In genomic region chr5:42525431-42525830, GRCm38 (mm10) we compare ENCODE assay signal across 26 mouse cellular contexts.
"Had no signal": no experiment of that assay in that cellular context is flagged by ENCODE, and none has a peak within 500 bp of the region (broad histone marks: within the 10 kb centered on the region; RNA-seq: fewer than 3 reads in every experiment).

No protein-coding gene starts in this region.

- H3K36me3 ChIP-seq: heart, embryonic 10.5 days; heart, embryonic 12.5 days; hindbrain, embryonic 13.5 days; hindbrain, embryonic 15.5 days; intestine, embryonic 15.5 days; limb, embryonic 10.5 days; limb, embryonic 12.5 days; liver, embryonic 13.5 days; liver, embryonic 15.5 days had no signal

- DNase-seq: gastrocnemius, adult 2 months; gastrocnemius, postnatal 10 days; gastrocnemius, postnatal 25 days; heart, adult 18-20 months; heart, postnatal 10 days; heart, postnatal 4 days; kidney, adult 18-20 months; kidney, adult 8-10 months; kidney, postnatal 10 days; kidney, postnatal 25 days; kidney, postnatal 4 days; liver; liver, embryonic 13.5 days had no signal

- H3K27me3 ChIP-seq: heart, embryonic 12.5 days; hindbrain, embryonic 13.5 days; hindbrain, embryonic 15.5 days; intestine, embryonic 15.5 days; limb, embryonic 12.5 days; liver, embryonic 13.5 days; liver, embryonic 15.5 days had no signal

- H3K4me2 ChIP-seq: heart, embryonic 12.5 days; hindbrain, embryonic 13.5 days; hindbrain, embryonic 15.5 days; intestine, embryonic 15.5 days; limb, embryonic 12.5 days; liver, embryonic 11.5 days; liver, embryonic 13.5 days; liver, embryonic 15.5 days had no signal

- H3K4me1 ChIP-seq: heart, embryonic 10.5 days; heart, embryonic 12.5 days; hindbrain, embryonic 13.5 days; hindbrain, embryonic 15.5 days; intestine, embryonic 15.5 days; limb, embryonic 10.5 days; limb, embryonic 12.5 days; liver, embryonic 13.5 days; liver, embryonic 15.5 days had no signal

- ATAC-seq: inflammation-experienced regulatory T-cells, adult 6 months; intestine, embryonic 15.5 days; intestine, postnatal 0 days had no signal

- H3K27ac ChIP-seq: gastrocnemius, adult 2 months; heart, embryonic 10.5 days; hindbrain, embryonic 13.5 days; hindbrain, embryonic 15.5 days; intestine, embryonic 15.5 days; layer of hippocampus, adult 2 months; left cerebral cortex, adult 2 months; limb, embryonic 10.5 days; limb, embryonic 12.5 days; liver, embryonic 13.5 days; liver, embryonic 15.5 days had no signal

- H3K9me3 ChIP-seq: heart, embryonic 10.5 days; heart, embryonic 12.5 days; hindbrain, embryonic 13.5 days; hindbrain, embryonic 15.5 days; intestine, embryonic 15.5 days; limb, embryonic 10.5 days; limb, embryonic 12.5 days; liver, embryonic 13.5 days; liver, embryonic 15.5 days had no signal

- H3K9ac ChIP-seq: heart, embryonic 12.5 days; hindbrain, embryonic 13.5 days; hindbrain, embryonic 15.5 days; intestine, embryonic 15.5 days; limb, embryonic 12.5 days; liver, embryonic 13.5 days; liver, embryonic 15.5 days had no signal

- H3K4me3 ChIP-seq: gastrocnemius, adult 2 months; heart, embryonic 10.5 days; heart, embryonic 12.5 days; hindbrain, embryonic 13.5 days; hindbrain, embryonic 15.5 days; intestine, embryonic 15.5 days; layer of hippocampus, adult 2 months; left cerebral cortex, adult 2 months; limb, embryonic 10.5 days; limb, embryonic 12.5 days; liver, embryonic 13.5 days; liver, embryonic 15.5 days had no signal
